Mouse (Mus musculus): ENCODE results near the gene Ttc7b. TPM values are rescaled to one million over a fixed set of nuclear protein-coding genes. Genes with fewer than 3 reads are reported as not detected.

Gene Ttc7b
- polyA plus RNA-seq, 1 experiment = 20.4 TPM

- WGBS = 70% methylated on average over 4 of the region's 4 CpGs
- no peak for DNase-seq (ENCODE audit: low read depth in 1 of 2, low spot score in 2 of 2)
- Histone ChIP-seq H3K36me3 (ENCODE audit: control insufficient read depth, insufficient read depth, low read length) (no peaks in the 10 kb centered on the region), H3K4me1 (ENCODE audit: control insufficient read depth, insufficient read depth, insufficient read length) (peaks cover 5% of the 10 kb centered on the region; the same call in 1 of the 2 replicates), H3K27ac (ENCODE audit: insufficient read depth, low read length) (no peak overlapping the region), H3K4me3 (ENCODE audit: extremely low read depth, insufficient read depth, insufficient read length) (no peak overlapping the region), H3K27me3 (ENCODE audit: control insufficient read depth, insufficient read depth, low read length) (no peaks in the 10 kb centered on the region)
- no peak for TF ChIP-seq CTCF (IDR thresholded peaks at IDR 0.05; ENCODE audit: extremely low read depth, insufficient read depth, insufficient read length, insufficient replicate concordance)
- no peak for TF ChIP-seq POLR2A (IDR thresholded peaks at IDR 0.05; ENCODE audit: low read depth, low read length)
Observed at GRCm38 (mm10) chr12:100439145-100439755, 81.4 kb downstream of the Ttc7b start.

GRCm38 (mm10) chr12:100438509-100438908 lies 82.1 kb downstream of the Ttc7b start:
- no peaks in the 10 kb centered on the region for H3K36me3 ChIP-seq (ENCODE audit: control insufficient read depth, insufficient read depth, low read length)
- H3K27me3 ChIP-seq (ENCODE audit: control insufficient read depth, insufficient read depth, low read length) = no peaks in the 10 kb centered on the region
- WGBS = 92% methylated on average over 7 of the region's 7 CpGs
- no peak for DNase-seq (ENCODE audit: low read depth in 1 of 2, low spot score in 2 of 2)
- H3K27ac ChIP-seq (ENCODE audit: insufficient read depth, low read length) = no peak overlapping the region
- TF ChIP-seq CTCF (IDR thresholded peaks at IDR 0.05; ENCODE audit: extremely low read depth, insufficient read depth, insufficient read length, insufficient replicate concordance) (no peak), POLR2A (IDR thresholded peaks at IDR 0.05; ENCODE audit: low read depth, low read length) (no peak)
- H3K4me1 ChIP-seq (ENCODE audit: control insufficient read depth, insufficient read depth, insufficient read length) = peaks cover 5% of the 10 kb centered on the region; the same call in 1 of the 2 replicates
- H3K4me3 ChIP-seq (ENCODE audit: extremely low read depth, insufficient read depth, insufficient read length) = no peak overlapping the region

GRCm38 (mm10) chr12:100437862-100438261 lies 82.8 kb downstream of the Ttc7b start:
- Histone ChIP-seq H3K27ac (ENCODE audit: insufficient read depth, low read length) (no peak overlapping the region), H3K36me3 (ENCODE audit: control insufficient read depth, insufficient read depth, low read length) (no peaks in the 10 kb centered on the region), H3K4me3 (ENCODE audit: extremely low read depth, insufficient read depth, insufficient read length) (no peak overlapping the region), H3K4me1 (ENCODE audit: control insufficient read depth, insufficient read depth, insufficient read length) (peaks cover 5% of the 10 kb centered on the region; the same call in 1 of the 2 replicates), H3K27me3 (ENCODE audit: control insufficient read depth, insufficient read depth, low read length) (no peaks in the 10 kb centered on the region)
- WGBS = 87% methylated on average over 5 of the region's 5 CpGs
- no peak for TF ChIP-seq POLR2A (IDR thresholded peaks at IDR 0.05; ENCODE audit: low read depth, low read length)
- no peak for TF ChIP-seq CTCF (IDR thresholded peaks at IDR 0.05; ENCODE audit: extremely low read depth, insufficient read depth, insufficient read length, insufficient replicate concordance)
- DNase-seq (ENCODE audit: low read depth in 1 of 2, low spot score in 2 of 2) = no peak

- H3K36me3 ChIP-seq (ENCODE audit: control insufficient read depth, insufficient read depth, low read length) = no peaks in the 10 kb centered on the region
- TF ChIP-seq POLR2A (IDR thresholded peaks at IDR 0.05; ENCODE audit: low read depth, low read length) (no peak), CTCF (IDR thresholded peaks at IDR 0.05; ENCODE audit: extremely low read depth, insufficient read depth, insufficient read length, insufficient replicate concordance) (no peak)
- 95% methylated on average over 1 of the region's 1 CpGs for WGBS
Observed at GRCm38 (mm10) chr12:100435763-100436162, 84.9 kb downstream of the Ttc7b start.

GRCm38 (mm10) chr12:100431830-100432229 lies 88.8 kb downstream of the Ttc7b start:
- no peaks in the 10 kb centered on the region for H3K36me3 ChIP-seq (ENCODE audit: control insufficient read depth, insufficient read depth, low read length)
- DNase-seq (ENCODE audit: low read depth in 1 of 2, low spot score in 2 of 2) = no peak
- 41% methylated on average over 6 of the region's 6 CpGs for whole genome bisulfite sequencing

More at GRCm38 (mm10) chr12:100435763-100436162, 84.9 kb downstream of the Ttc7b start:
- no peak for DNase-seq (ENCODE audit: low read depth in 1 of 2, low spot score in 2 of 2)
- no peaks in the 10 kb centered on the region for H3K4me1 ChIP-seq (ENCODE audit: control insufficient read depth, insufficient read depth, insufficient read length)
- H3K4me3 ChIP-seq (ENCODE audit: extremely low read depth, insufficient read depth, insufficient read length) = no peak overlapping the region
- H3K27me3 ChIP-seq (ENCODE audit: control insufficient read depth, insufficient read depth, low read length) = no peaks in the 10 kb centered on the region
- no peak overlapping the region for H3K27ac ChIP-seq (ENCODE audit: insufficient read depth, low read length)

GRCm38 (mm10) chr12:100429414-100430114 lies 91.1 kb downstream of the Ttc7b start:
- H3K27me3 ChIP-seq (ENCODE audit: control insufficient read depth, insufficient read depth, low read length) = no peaks in the 10 kb centered on the region
- 88% methylated on average over 6 of the region's 6 CpGs for WGBS
- no peak overlapping the region for H3K27ac ChIP-seq (ENCODE audit: insufficient read depth, low read length)
- no peak for DNase-seq (ENCODE audit: low read depth in 1 of 2, low spot score in 2 of 2)
- H3K36me3 ChIP-seq (ENCODE audit: control insufficient read depth, insufficient read depth, low read length) = no peaks in the 10 kb centered on the region
- no peak overlapping the region for H3K4me3 ChIP-seq (ENCODE audit: extremely low read depth, insufficient read depth, insufficient read length)
- H3K4me1 ChIP-seq (ENCODE audit: control insufficient read depth, insufficient read depth, insufficient read length) = no peaks in the 10 kb centered on the region
- TF ChIP-seq CTCF (IDR thresholded peaks at IDR 0.05; ENCODE audit: extremely low read depth, insufficient read depth, insufficient read length, insufficient replicate concordance) (no peak), POLR2A (IDR thresholded peaks at IDR 0.05; ENCODE audit: low read depth, low read length) (no peak)

More at GRCm38 (mm10) chr12:100431830-100432229, 88.8 kb downstream of the Ttc7b start:
- H3K27ac ChIP-seq (ENCODE audit: insufficient read depth, low read length) = no peak overlapping the region
- H3K4me3 ChIP-seq (ENCODE audit: extremely low read depth, insufficient read depth, insufficient read length) = no peak overlapping the region
- no peaks in the 10 kb centered on the region for H3K4me1 ChIP-seq (ENCODE audit: control insufficient read depth, insufficient read depth, insufficient read length)
- TF ChIP-seq POLR2A (IDR thresholded peaks at IDR 0.05; ENCODE audit: low read depth, low read length) (no peak), CTCF (IDR thresholded peaks at IDR 0.05; ENCODE audit: extremely low read depth, insufficient read depth, insufficient read length, insufficient replicate concordance) (no peak)
- H3K27me3 ChIP-seq (ENCODE audit: control insufficient read depth, insufficient read depth, low read length) = no peaks in the 10 kb centered on the region

GRCm38 (mm10) chr12:100428183-100428582 lies 92.4 kb downstream of the Ttc7b start:
- Histone ChIP-seq H3K4me3 (ENCODE audit: extremely low read depth, insufficient read depth, insufficient read length) (no peak overlapping the region), H3K4me1 (ENCODE audit: control insufficient read depth, insufficient read depth, insufficient read length) (no peaks in the 10 kb centered on the region), H3K27me3 (ENCODE audit: control insufficient read depth, insufficient read depth, low read length) (no peaks in the 10 kb centered on the region), H3K36me3 (ENCODE audit: control insufficient read depth, insufficient read depth, low read length) (no peaks in the 10 kb centered on the region), H3K27ac (ENCODE audit: insufficient read depth, low read length) (no peak overlapping the region)
- WGBS = 89% methylated on average over 4 of the region's 4 CpGs
- no peak for DNase-seq (ENCODE audit: low read depth in 1 of 2, low spot score in 2 of 2)
- TF ChIP-seq CTCF (IDR thresholded peaks at IDR 0.05; ENCODE audit: extremely low read depth, insufficient read depth, insufficient read length, insufficient replicate concordance) (no peak), POLR2A (IDR thresholded peaks at IDR 0.05; ENCODE audit: low read depth, low read length) (no peak)

Data from spleen, adult 2 months (tissue).